Mouse (Mus musculus) MEL (cell line): ENCODE results near the gene Mpv17l2. TPM values are rescaled to one million over a fixed set of nuclear protein-coding genes. Genes with fewer than 3 reads are reported as not detected.
A peak's percentile ranks its signal among the peaks of the same experiment; 100 is the strongest.

Experiments
- DNase-seq: peaks from one replicate; pipeline ENCODE4 v3.0.0; 2011; ENCODE audit warnings: low read depth, low spot score
- H3K27ac ChIP-seq: 2 replicates; pipeline ENCODE4 v1.5.1; 2012; ENCODE audit warnings: low read depth, mild to moderate bottlenecking, control low read depth, low read length, moderate library complexity; ENCODE audit not compliant: control insufficient read depth
- H3K27me3 ChIP-seq, 2 experiments: fragments of 150-350 bp in 1 of 2; sonication (generic) in 1 of 2; 2 replicates each; pipeline ENCODE4 v1.6.1; 2012; ENCODE audit warnings: low read length in 2 of 2, mild to moderate bottlenecking in 2 of 2, improper control_type of control experiment in 1 of 2, moderate library complexity in 1 of 2; ENCODE audit not compliant: insufficient read depth in 2 of 2, control insufficient read depth in 1 of 2
- H3K36me3 ChIP-seq, 2 experiments: 2 replicates each; pipeline ENCODE4 v1.6.1; 2012 to 2014; ENCODE audit warnings: low read length in 2 of 2, improper control_type of control experiment in 1 of 2, inconsistent platforms in 1 of 2, mild to moderate bottlenecking in 1 of 2; ENCODE audit not compliant: insufficient read depth in 2 of 2, control insufficient read depth in 1 of 2
- H3K4me1 ChIP-seq, 2 experiments: fragments of 150-350 bp in 1 of 2; sonication (generic) in 1 of 2; 2 replicates each; pipeline ENCODE4 v1.6.1; 2012; ENCODE audit warnings: low read length in 2 of 2, improper control_type of control experiment in 1 of 2, mild to moderate bottlenecking in 1 of 2; ENCODE audit not compliant: insufficient read depth in 2 of 2, control insufficient read depth in 1 of 2
- H3K4me3 ChIP-seq, 2 experiments: fragments of 150-350 bp in 1 of 2; sonication (generic) in 1 of 2; 2 replicates each; pipeline ENCODE4 v1.5.1; 2012; ENCODE audit warnings: low read depth in 2 of 2, low read length in 2 of 2, mild to moderate bottlenecking in 2 of 2, moderate library complexity in 2 of 2, control low read depth in 1 of 2, improper control_type of control experiment in 1 of 2; ENCODE audit not compliant: control insufficient read depth in 1 of 2, insufficient read depth in 1 of 2
- H3K79me2 ChIP-seq: 2 replicates; pipeline ENCODE4 v1.6.1; 2012; ENCODE audit warnings: mild to moderate bottlenecking, low read length, moderate library complexity; ENCODE audit not compliant: control insufficient read depth, poor library complexity, insufficient read depth
- H3K9ac ChIP-seq: 2 replicates; pipeline ENCODE4 v1.6.1; 2012; ENCODE audit warnings: low read depth, mild to moderate bottlenecking, control low read depth, low read length, moderate library complexity; ENCODE audit not compliant: control insufficient read depth, poor library complexity, severe bottlenecking
- H3K9me3 ChIP-seq: fragments of 150-350 bp; sonication (generic); replicated peaks from 2 replicates; pipeline ENCODE4 v1.6.1; 2012; ENCODE audit warnings: mild to moderate bottlenecking, low read length, improper control_type of control experiment, moderate library complexity; ENCODE audit not compliant: insufficient read depth
- BHLHE40 ChIP-seq: IDR thresholded peaks from 2 replicates; pipeline ENCODE4 v1.6.1; 2012; ENCODE audit warnings: low read depth, mild to moderate bottlenecking, inconsistent platforms, low read length, improper control_type of control experiment, borderline replicate concordance
- CHD1 ChIP-seq: IDR thresholded peaks from 2 replicates; pipeline ENCODE4 v1.6.1; 2012; ENCODE audit warnings: low read depth, mild to moderate bottlenecking, inconsistent platforms, low read length, improper control_type of control experiment
- E2F4 ChIP-seq: IDR thresholded peaks from 2 replicates; pipeline ENCODE4 v1.6.1; 2011; ENCODE audit warnings: low read depth, low read length, improper control_type of control experiment, borderline replicate concordance
- ELF1 ChIP-seq: IDR thresholded peaks from 2 replicates; pipeline ENCODE4 v1.6.1; 2014; ENCODE audit warnings: low read depth, mild to moderate bottlenecking, inconsistent platforms, low read length, improper control_type of control experiment, moderate library complexity
- EP300 ChIP-seq, 2 experiments: IDR thresholded peaks; 2 replicates each; pipeline ENCODE4 v1.6.1; 2011; ENCODE audit warnings: improper control_type of control experiment in 2 of 2, low read length in 2 of 2, low read depth in 1 of 2, mild to moderate bottlenecking in 1 of 2
- GABPA ChIP-seq: IDR thresholded peaks from 2 replicates; pipeline ENCODE4 v1.6.1; 2012; ENCODE audit warnings: low read depth, mild to moderate bottlenecking, inconsistent platforms, low read length, improper control_type of control experiment, moderate library complexity
- GATA1 ChIP-seq: IDR thresholded peaks from 2 replicates; pipeline ENCODE4 v1.6.1; 2011; ENCODE audit warnings: low read depth, low read length, improper control_type of control experiment
- HCFC1 ChIP-seq: IDR thresholded peaks from 2 replicates; pipeline ENCODE4 v1.6.1; 2012; ENCODE audit warnings: low read depth, mild to moderate bottlenecking, inconsistent platforms, low read length, improper control_type of control experiment, moderate library complexity
- JUND ChIP-seq: IDR thresholded peaks from 2 replicates; pipeline ENCODE4 v1.6.1; 2011; ENCODE audit warnings: low read depth, mild to moderate bottlenecking, improper control_type of control experiment, low read length
- KAT2A ChIP-seq: conservative IDR thresholded peaks from 2 replicates; pipeline ENCODE4 v1.6.1; 2012; ENCODE audit warnings: low read depth, low read length, improper control_type of control experiment, inconsistent platforms
- MAFK ChIP-seq: IDR thresholded peaks from 2 replicates; pipeline ENCODE4 v1.6.1; 2011; ENCODE audit warnings: low read depth, mild to moderate bottlenecking, low read length, improper control_type of control experiment, borderline replicate concordance
- MAX ChIP-seq: IDR thresholded peaks from 2 replicates; pipeline ENCODE4 v1.6.1; 2011; ENCODE audit warnings: low read length, improper control_type of control experiment
- MAZ ChIP-seq: IDR thresholded peaks from 2 replicates; pipeline ENCODE4 v1.6.1; 2012; ENCODE audit warnings: low read depth, mild to moderate bottlenecking, inconsistent platforms, low read length, improper control_type of control experiment
- MEF2A ChIP-seq: IDR thresholded peaks from 2 replicates; pipeline ENCODE4 v1.6.1; 2014; ENCODE audit warnings: low read depth, mild to moderate bottlenecking, inconsistent platforms, low read length, improper control_type of control experiment; ENCODE audit not compliant: poor library complexity, insufficient replicate concordance, severe bottlenecking; ENCODE audit errors: extremely low read depth
- MYB ChIP-seq: IDR thresholded peaks from 2 replicates; pipeline ENCODE4 v1.6.1; 2011; ENCODE audit warnings: mild to moderate bottlenecking, low read depth, low read length, improper control_type of control experiment
- MYC ChIP-seq: IDR thresholded peaks from 2 replicates; pipeline ENCODE4 v1.6.1; 2011; ENCODE audit warnings: low read depth, mild to moderate bottlenecking, low read length, improper control_type of control experiment, moderate library complexity
- NELFE ChIP-seq: IDR thresholded peaks from 2 replicates; pipeline ENCODE4 v1.6.1; 2011; ENCODE audit warnings: low read depth, low read length, improper control_type of control experiment
- NRF1 ChIP-seq: IDR thresholded peaks from 2 replicates; pipeline ENCODE4 v1.6.1; 2014; ENCODE audit warnings: low read depth, mild to moderate bottlenecking, inconsistent platforms, low read length, improper control_type of control experiment, moderate library complexity; ENCODE audit not compliant: poor library complexity, insufficient read depth, severe bottlenecking
- POLR2AphosphoS5 ChIP-seq: IDR thresholded peaks from 2 replicates; pipeline ENCODE4 v1.6.1; 2012; ENCODE audit warnings: low read depth, borderline replicate concordance, mild to moderate bottlenecking, inconsistent platforms, low read length, moderate library complexity, mixed read lengths
- RAD21 ChIP-seq: IDR thresholded peaks from 2 replicates; pipeline ENCODE4 v1.6.1; 2011; ENCODE audit warnings: mild to moderate bottlenecking, low read depth, low read length, improper control_type of control experiment
- RCOR1 ChIP-seq: IDR thresholded peaks from 2 replicates; pipeline ENCODE4 v1.6.1; 2012; ENCODE audit warnings: low read depth, mild to moderate bottlenecking, inconsistent platforms, low read length, improper control_type of control experiment
- SMC3 ChIP-seq: IDR thresholded peaks from 2 replicates; pipeline ENCODE4 v1.6.1; 2011; ENCODE audit warnings: low read depth, low read length, improper control_type of control experiment
- TAL1 ChIP-seq: IDR thresholded peaks from 2 replicates; pipeline ENCODE4 v1.6.1; 2012; ENCODE audit warnings: mild to moderate bottlenecking, inconsistent platforms, low read length, moderate library complexity, mixed read lengths
- TBP ChIP-seq: IDR thresholded peaks from 2 replicates; pipeline ENCODE4 v1.8.0; 2011; ENCODE audit warnings: low read depth, low read length, improper control_type of control experiment
- TCF12 ChIP-seq: IDR thresholded peaks from 2 replicates; pipeline ENCODE4 v1.6.1; 2014; ENCODE audit warnings: low read depth, mild to moderate bottlenecking, inconsistent platforms, low read length, improper control_type of control experiment, moderate library complexity
- UBTF ChIP-seq: IDR thresholded peaks from 2 replicates; pipeline ENCODE4 v1.6.1; 2012; ENCODE audit warnings: low read depth, mild to moderate bottlenecking, inconsistent platforms, low read length, improper control_type of control experiment, moderate library complexity, borderline replicate concordance; ENCODE audit not compliant: insufficient read depth
- USF1 ChIP-seq: IDR thresholded peaks from 2 replicates; pipeline ENCODE4 v1.6.1; 2014; ENCODE audit warnings: low read depth, mild to moderate bottlenecking, inconsistent platforms, low read length, improper control_type of control experiment, moderate library complexity
- ZC3H11A ChIP-seq: IDR thresholded peaks from 2 replicates; pipeline ENCODE4 v1.6.1; 2012; ENCODE audit warnings: low read depth, mild to moderate bottlenecking, inconsistent platforms, low read length, improper control_type of control experiment
- ZKSCAN1 ChIP-seq: IDR thresholded peaks from 2 replicates; pipeline ENCODE4 v1.6.1; 2012; ENCODE audit warnings: low read depth, mild to moderate bottlenecking, inconsistent platforms, low read length, improper control_type of control experiment, moderate library complexity
- ZMIZ1 ChIP-seq: IDR thresholded peaks from 2 replicates; pipeline ENCODE4 v1.6.1; 2012; ENCODE audit warnings: low read depth, mild to moderate bottlenecking, inconsistent platforms, low read length, improper control_type of control experiment, moderate library complexity
- ZNF384 ChIP-seq: IDR thresholded peaks from 2 replicates; pipeline ENCODE4 v1.6.1; 2012; ENCODE audit warnings: low read depth, mild to moderate bottlenecking, inconsistent platforms, low read length, improper control_type of control experiment
- polyA plus RNA-seq, 2 experiments: library from polyadenylated mRNA; stranded (reverse) in 1 of 2; unstranded in 1 of 2; fragments of >175 nt in 1 of 2; fragments of >200 nt in 1 of 2; gene quantifications; 2 replicates each; pipeline versions ENCODE4 v1.2.1 to v1.2.4; 2012; ENCODE audit warnings: low replicate concordance in 2 of 2, low read depth in 1 of 2; ENCODE audit not compliant: insufficient read length in 2 of 2, insufficient read depth in 1 of 2, missing spikeins in 1 of 2
- total RNA-seq: library from RNA; depleted of rRNA; stranded (reverse); fragments of 300-350 nt; gene quantifications from 2 replicates; pipeline ENCODE4 v1.2.3, GENCODE M21; 2012

Gene Mpv17l2
- total and polyA plus RNA-seq, 3 experiments: 52.8 to 102 TPM; not detected in 1

- TF ChIP-seq POLR2AphosphoS5 (no peak), SMC3 (no peak), ZKSCAN1 (no peak), E2F4 (no peak), CHD1 (no peak), ZC3H11A (no peak), TAL1 (no peak), ELF1 (peak; percentile 83), MEF2A (no peak), TCF12 (0 out of 2 replicates have a peak, but pooled peaks have one; percentile 24), GATA1 (no peak)
- TF ChIP-seq, all 39 proteins: peak for 13
These were observed 31.4 kb upstream of the Mpv17l2 start (continued) for GRCm38 (mm10) chr8:70791975-70792691.

DNA sequence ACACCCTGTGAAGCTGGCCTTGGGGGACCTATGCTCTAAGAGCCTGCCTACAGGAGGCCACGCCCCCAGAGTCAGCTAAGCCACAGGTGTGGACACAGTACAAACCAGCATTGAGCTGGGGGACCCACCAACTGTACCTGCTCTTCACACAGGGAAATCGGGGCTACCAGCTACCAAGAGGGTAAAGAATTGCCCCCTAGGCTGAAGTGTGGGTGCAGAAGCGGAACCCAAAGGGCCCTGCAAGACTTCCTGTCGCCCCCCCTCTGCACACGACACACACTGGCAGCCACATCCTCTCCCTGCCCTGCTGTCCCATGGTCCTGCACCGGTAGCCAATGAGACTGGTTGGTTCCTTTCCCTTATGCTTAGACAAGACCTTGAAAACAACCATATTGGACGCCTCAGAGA lies 30.6 kb upstream of the Mpv17l2 start:
- H3K9ac ChIP-seq: peak overlapping the region; percentile 92
- peaks cover 17% of the 10 kb centered on the region for H3K79me2 ChIP-seq
- peak overlapping the region; percentile 83 to 94 for H3K4me3 ChIP-seq
- peak; percentile 93 for DNase-seq
- H3K36me3 ChIP-seq: no peaks in the 10 kb centered on the region; a peak in 1 of 4 replicates
- no peaks in the 10 kb centered on the region for H3K27me3 ChIP-seq
- peaks cover 0 to 12% of the 10 kb centered on the region in 2 experiments; a peak in 3 of 4 replicates for H3K4me1 ChIP-seq
- peak overlapping the region; percentile 33 for H3K27ac ChIP-seq
- no peaks in the 10 kb centered on the region for H3K9me3 ChIP-seq
- TF ChIP-seq CHD1 (no peak), MYB (no peak), BHLHE40 (no peak), ZKSCAN1 (no peak), KAT2A (no peak), RAD21 (no peak), TBP (no peak), MAZ (peak; percentile 66; the same call in 1 of the 2 replicates), NRF1 (0 out of 2 replicates have a peak, but pooled peaks have one; percentile 16), MAFK (no peak), JUND (no peak), NELFE (no peak), TAL1 (no peak), ELF1 (peak; percentile 68), HCFC1 (peak; percentile 78), USF1 (0 out of 2 replicates have a peak, but pooled peaks have one; percentile 31), SMC3 (no peak), ZNF384 (no peak), EP300 (IDR thresholded peaks at IDR 0.05; ENCODE audit: low read depth in 1 of 2, low read length in 2 of 2) (0 out of 4 replicates have a peak, but pooled peaks of 1 of the 2 experiments have one; percentile 4), TCF12 (no peak), MAX (peak; percentile 48), MYC (peak; percentile 59; the same call in 1 of the 2 replicates), UBTF (no peak), ZC3H11A (no peak), GABPA (no peak), E2F4 (no peak), MEF2A (no peak), GATA1 (no peak), RCOR1 (no peak), ZMIZ1 (no peak)
